Mouse (Mus musculus) heart, embryonic 12.5 days (tissue): ENCODE data around the gene Mau2. TPM values are rescaled to one million over a fixed set of nuclear protein-coding genes. Genes with fewer than 3 reads are reported as not detected.
"Not testable (repeated sequence)": the region's sequence is repeated elsewhere in the genome, so short reads cannot be mapped to it uniquely, and the experiment has no call there.

Experiments
- ATAC-seq: fragments of 200-750 bp; cut with Nextera tagmentation; 2 replicates; pipeline ENCODE4 v1.8.0; 2017; ENCODE audit warnings: moderate TSS enrichment, moderate library complexity; ENCODE audit not compliant: insufficient number of reproducible peaks, low FRiP score
- H3K27ac ChIP-seq: fragments of 300-500 bp; sonication (generic); 2 replicates; pipeline ENCODE4 v1.5.1; 2016; ENCODE audit warnings: mild to moderate bottlenecking, moderate library complexity; ENCODE audit not compliant: poor library complexity, severe bottlenecking
- H3K27me3 ChIP-seq: fragments of 300-500 bp; sonication (generic); replicated peaks from 2 replicates; pipeline ENCODE4 v1.6.1; 2016; ENCODE audit warnings: mild to moderate bottlenecking, moderate library complexity
- H3K36me3 ChIP-seq: fragments of 300-500 bp; sonication (generic); 2 replicates; pipeline ENCODE4 v1.6.1; 2016; ENCODE audit warnings: mild to moderate bottlenecking, moderate library complexity
- H3K4me1 ChIP-seq: fragments of 300-500 bp; sonication (generic); replicated peaks from 2 replicates; pipeline ENCODE4 v1.6.1; 2016; ENCODE audit warnings: mild to moderate bottlenecking
- H3K4me2 ChIP-seq: fragments of 300-500 bp; sonication (generic); 2 replicates; pipeline ENCODE4 v1.6.1; 2016; ENCODE audit warnings: mild to moderate bottlenecking, moderate library complexity
- H3K4me3 ChIP-seq: fragments of 300-500 bp; sonication (generic); 2 replicates; pipeline ENCODE4 v1.5.1; 2016; ENCODE audit warnings: mild to moderate bottlenecking
- H3K9ac ChIP-seq: fragments of 300-500 bp; sonication (generic); 2 replicates; pipeline ENCODE4 v1.6.1; 2016; ENCODE audit warnings: mild to moderate bottlenecking, moderate library complexity
- H3K9me3 ChIP-seq: fragments of 300-500 bp; sonication (generic); replicated peaks from 2 replicates; pipeline ENCODE4 v1.6.1; 2016; ENCODE audit warnings: mild to moderate bottlenecking, moderate library complexity
- WGBS: fragments of 180-500 bp; shearing (Covaris S2); methylation state at CpG from one replicate; pipeline ENCODE4 v1.1.7; 2016; 5-methylcytosine and 5-hydroxymethylcytosine counted together
- polyA plus RNA-seq: library from polyadenylated mRNA; unstranded; fragments of >200 nt; fragmentation: Nextera tagmentation; extraction: Ambion mirVana; gene quantifications from 2 replicates; pipeline ENCODE4 v1.2.1, GENCODE M21; 2016

The Mau2 gene
- polyA plus RNA-seq, 1 experiment from 2014 or later: 39.9 TPM

DNA sequence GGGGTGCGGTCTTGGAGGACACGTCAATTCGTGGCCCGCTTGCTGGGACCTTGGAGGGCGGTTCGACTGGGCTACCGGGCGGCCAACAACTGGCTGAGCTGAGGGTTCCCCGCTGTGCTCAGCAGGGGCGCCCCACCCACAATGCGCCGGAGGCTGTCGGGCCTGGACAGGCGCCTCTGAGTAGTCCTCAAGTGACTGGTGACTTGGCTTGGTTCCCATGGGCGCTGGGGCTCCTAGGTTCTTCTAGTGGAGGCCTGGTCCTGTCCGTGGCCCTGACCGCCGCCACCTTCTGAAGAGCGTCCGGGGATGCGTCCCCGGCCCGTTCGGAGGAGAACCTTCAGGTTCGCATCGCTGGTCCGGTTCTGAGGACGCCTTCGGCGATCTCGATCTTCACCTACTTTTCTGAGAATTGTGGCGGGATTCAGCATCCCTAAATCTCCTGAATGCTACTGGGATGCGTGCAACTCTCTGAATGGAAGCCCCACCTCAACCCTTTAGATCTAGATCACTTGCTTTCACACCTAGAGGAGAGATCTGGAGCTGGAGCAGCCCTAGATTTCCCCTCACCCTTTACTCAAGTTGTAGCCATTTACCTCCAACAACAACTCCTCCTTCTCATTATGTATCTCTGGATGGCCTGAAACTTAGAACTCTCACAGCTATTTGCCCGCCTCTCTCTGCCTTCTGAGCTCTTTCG, 45.8 kb downstream of the Mau2 start:
- H3K9me3 ChIP-seq: no peaks in the 10 kb centered on the region
- H3K36me3 ChIP-seq: 0 out of 2 replicates have a peak, but pooled peaks cover 8% of the 10 kb centered on the region
- H3K27me3 ChIP-seq: no peaks in the 10 kb centered on the region
- peak overlapping the region; percentile 93 for H3K4me3 ChIP-seq
- peak overlapping the region; percentile 83 for H3K9ac ChIP-seq
- WGBS: 3% methylated on average over 35 of the region's 35 CpGs
- peak overlapping the region; percentile 90 for H3K27ac ChIP-seq
- H3K4me1 ChIP-seq: peaks cover 36% of the 10 kb centered on the region
- peak overlapping the region; percentile 84 for H3K4me2 ChIP-seq
- ATAC-seq: no peak

DNA sequence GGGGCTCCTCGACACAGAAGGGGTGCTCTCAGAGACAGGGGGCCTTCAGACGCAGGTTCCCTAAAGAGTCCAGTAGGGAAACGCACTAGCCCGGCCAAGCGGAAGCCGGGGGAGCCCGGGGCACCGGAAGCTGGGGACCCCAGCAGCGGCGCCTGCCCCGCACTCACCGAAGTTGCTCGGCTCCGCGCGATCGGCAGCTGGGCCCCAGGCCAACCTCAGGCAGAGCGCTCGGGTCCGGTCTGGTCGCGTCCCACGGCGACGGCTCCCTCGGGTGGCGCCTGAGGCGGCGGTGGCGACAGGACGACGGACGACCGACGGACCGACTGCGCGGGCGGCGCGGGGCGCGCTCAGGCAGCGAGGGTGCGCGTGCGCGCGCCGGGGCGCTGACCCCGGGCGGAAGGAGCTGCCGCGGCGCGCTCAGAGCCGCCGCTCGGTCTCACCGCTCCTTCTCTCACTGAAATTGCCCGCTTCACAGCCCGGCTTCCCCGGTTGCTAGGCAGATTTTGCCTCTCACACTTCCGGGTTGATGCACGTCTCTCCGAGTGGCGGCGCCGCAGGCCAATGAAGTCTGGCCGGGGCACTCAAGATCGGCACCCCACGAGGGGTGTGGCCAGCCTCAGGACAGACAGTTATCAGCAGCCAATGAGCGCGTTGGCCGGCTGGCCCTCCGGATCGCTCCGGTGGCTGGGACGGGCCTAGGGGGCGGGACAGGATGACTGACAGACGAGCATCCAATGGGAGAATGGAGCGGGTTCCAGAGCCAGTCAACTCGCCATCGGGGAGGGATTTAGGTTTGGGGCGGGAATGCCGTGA, 46.6 kb downstream of the Mau2 start, which contains the start of gene Gatad2a:
Gene Gatad2a, minus strand, starts transcription at position 609 of the 813 bp plus-strand sequence.
- peaks cover 33% of the 10 kb centered on the region for H3K4me1 ChIP-seq
- H3K9ac ChIP-seq: peak within 1 kb of the TSS; percentile 91
- H3K27me3 ChIP-seq: no peaks in the 10 kb centered on the region
- ATAC-seq: peak; percentile 99
- WGBS: under 1% methylated on average over 85 of the region's 87 CpGs
- H3K4me2 ChIP-seq: peak within 1 kb of the TSS; percentile 84
- peak within 1 kb of the TSS; percentile 93 for H3K4me3 ChIP-seq
- H3K36me3 ChIP-seq: 0 out of 2 replicates have a peak, but pooled peaks cover 8% of the 10 kb centered on the region
- H3K27ac ChIP-seq: peak within 1 kb of the TSS; percentile 90
- H3K9me3 ChIP-seq: no peaks in the 10 kb centered on the region

DNA sequence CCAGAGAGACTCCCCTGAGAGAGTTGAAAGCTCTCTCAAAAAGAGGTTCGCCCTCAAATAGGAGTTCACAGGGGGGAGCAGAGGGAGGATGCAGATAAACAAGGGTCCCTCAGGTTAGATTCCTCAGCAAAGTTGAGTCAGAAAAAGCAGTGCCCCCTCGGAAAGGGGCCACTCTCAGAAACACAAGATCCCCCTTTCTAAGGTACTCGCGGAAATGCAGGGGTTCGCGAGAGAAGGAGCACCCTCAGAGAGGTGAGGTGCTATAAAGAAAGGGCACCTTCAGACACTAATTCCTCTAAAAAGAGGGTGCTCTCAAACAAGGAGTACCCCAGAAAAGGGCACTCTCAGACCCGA, 47.1 kb downstream of the Mau2 start:
- H3K4me3 ChIP-seq: peak overlapping the region; percentile 93
- peaks cover 30% of the 10 kb centered on the region for H3K4me1 ChIP-seq
- peak overlapping the region; percentile 88 for H3K27ac ChIP-seq
- WGBS: under 1% methylated on average over 7 of the region's 7 CpGs
- no peak for ATAC-seq
- peak overlapping the region; percentile 79 for H3K4me2 ChIP-seq
- peak overlapping the region; percentile 91 for H3K9ac ChIP-seq
- 0 out of 2 replicates have a peak, but pooled peaks cover 8% of the 10 kb centered on the region for H3K36me3 ChIP-seq
- no peaks in the 10 kb centered on the region for H3K9me3 ChIP-seq
- no peaks in the 10 kb centered on the region for H3K27me3 ChIP-seq

DNA sequence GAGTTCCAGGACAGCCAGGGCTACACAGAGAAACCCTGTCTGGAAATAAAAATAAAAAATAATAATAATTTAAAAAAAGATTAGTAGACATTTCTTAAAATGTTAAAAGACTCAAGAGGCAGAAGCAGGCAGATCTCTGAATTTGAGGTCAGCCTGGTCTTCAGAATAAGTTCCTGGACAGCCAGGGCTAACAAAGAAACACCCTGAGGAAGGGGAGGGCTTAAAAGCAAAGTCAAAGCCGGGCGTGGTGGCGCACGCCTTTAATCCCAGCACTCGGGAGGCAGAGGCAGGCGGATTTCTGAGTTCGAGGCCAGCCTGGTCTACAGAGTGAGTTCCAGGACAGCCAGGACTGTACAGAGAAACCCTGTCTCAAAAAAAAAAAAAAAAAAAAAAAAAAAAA, 53.6 kb downstream of the Mau2 start:
- H3K9me3 ChIP-seq, ATAC-seq, H3K4me2 ChIP-seq, H3K27me3 ChIP-seq, H3K9ac ChIP-seq, H3K36me3 ChIP-seq, H3K27ac ChIP-seq, H3K4me3 ChIP-seq: not testable (repeated sequence)
- WGBS: 94% methylated on average over 7 of the region's 7 CpGs
- peaks cover 17% of the 10 kb centered on the region for H3K4me1 ChIP-seq

DNA sequence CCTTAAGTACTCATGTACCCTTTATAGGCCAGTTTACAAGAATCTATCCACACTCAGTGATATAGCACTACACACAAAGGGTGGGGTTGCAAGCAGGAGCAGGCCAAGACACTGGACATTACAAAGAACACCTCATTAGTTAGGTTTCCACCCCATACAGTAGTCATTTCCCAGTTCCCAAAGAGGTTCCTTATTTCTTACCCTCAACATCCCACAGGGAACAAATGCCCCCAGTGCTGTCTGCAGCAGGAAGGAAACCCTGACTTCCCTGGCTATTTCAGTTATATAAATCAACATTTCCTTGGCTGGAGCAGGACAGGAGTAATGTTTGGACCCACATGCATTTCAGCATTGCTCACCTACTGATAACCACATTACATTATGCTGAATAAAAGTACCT, 54.8 kb downstream of the Mau2 start:
- ATAC-seq: no peak
- Histone ChIP-seq H3K36me3 (0 out of 2 replicates have a peak, but pooled peaks cover 6% of the 10 kb centered on the region), H3K4me3 (no peak overlapping the region), H3K27ac (no peak overlapping the region), H3K4me2 (no peak overlapping the region), H3K4me1 (peaks cover 9% of the 10 kb centered on the region), H3K9ac (no peak overlapping the region), H3K9me3 (no peaks in the 10 kb centered on the region), H3K27me3 (no peaks in the 10 kb centered on the region)

DNA sequence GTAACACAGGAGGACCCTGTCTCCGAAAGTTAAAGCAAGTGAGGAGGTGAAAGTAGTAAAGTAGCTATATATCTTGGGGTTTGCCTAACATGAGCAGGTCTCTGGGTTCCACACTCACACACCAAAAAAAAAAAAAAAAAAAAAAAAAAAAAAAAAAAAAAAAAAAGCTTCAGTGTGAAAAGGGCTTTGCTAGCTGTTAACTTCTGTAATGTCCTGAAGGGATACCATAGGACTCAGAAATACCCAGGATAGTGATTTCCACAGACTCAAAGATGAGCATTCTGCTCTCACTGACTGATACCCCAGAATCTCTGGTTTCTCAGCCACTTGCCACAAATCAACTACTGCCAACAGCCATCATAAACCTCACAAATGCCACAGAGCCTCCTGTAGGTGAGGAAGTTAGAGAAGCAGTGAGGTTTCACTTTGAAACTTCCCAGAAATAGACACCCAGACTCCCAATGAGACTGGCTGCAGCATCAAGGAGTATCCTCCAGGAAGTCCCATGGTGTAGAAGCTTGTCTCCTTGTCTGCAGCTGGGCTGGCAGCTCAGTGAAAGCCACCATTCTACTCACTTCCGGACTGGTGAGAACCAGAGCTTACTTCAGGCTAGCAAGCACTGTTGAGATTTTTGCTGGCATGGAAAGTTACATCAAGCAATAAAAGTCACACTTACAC, 57.5 kb downstream of the Mau2 start:
- WGBS: 74% methylated on average over 2 of the region's 2 CpGs
- Histone ChIP-seq H3K4me3 (no peak overlapping the region), H3K9ac (no peak overlapping the region), H3K4me1 (0 out of 2 replicates have a peak, but pooled peaks cover 4% of the 10 kb centered on the region), H3K36me3 (no peaks in the 10 kb centered on the region), H3K27me3 (no peaks in the 10 kb centered on the region), H3K4me2 (no peak overlapping the region), H3K27ac (no peak overlapping the region), H3K9me3 (no peaks in the 10 kb centered on the region)
- ATAC-seq: no peak

- Histone ChIP-seq H3K27me3 (no peaks in the 10 kb centered on the region), H3K4me3 (no peak overlapping the region), H3K9me3 (no peaks in the 10 kb centered on the region), H3K36me3 (no peaks in the 10 kb centered on the region), H3K4me1 (peaks cover 8% of the 10 kb centered on the region; the same call in 1 of the 2 replicates), H3K4me2 (no peak overlapping the region), H3K9ac (no peak overlapping the region), H3K27ac (no peak overlapping the region)
- no peak for ATAC-seq
- 94% methylated on average over 4 of the region's 4 CpGs for WGBS
These were observed 64.1 kb downstream of the Mau2 start for GRCm38 (mm10) chr8:69978456-69978855.

DNA sequence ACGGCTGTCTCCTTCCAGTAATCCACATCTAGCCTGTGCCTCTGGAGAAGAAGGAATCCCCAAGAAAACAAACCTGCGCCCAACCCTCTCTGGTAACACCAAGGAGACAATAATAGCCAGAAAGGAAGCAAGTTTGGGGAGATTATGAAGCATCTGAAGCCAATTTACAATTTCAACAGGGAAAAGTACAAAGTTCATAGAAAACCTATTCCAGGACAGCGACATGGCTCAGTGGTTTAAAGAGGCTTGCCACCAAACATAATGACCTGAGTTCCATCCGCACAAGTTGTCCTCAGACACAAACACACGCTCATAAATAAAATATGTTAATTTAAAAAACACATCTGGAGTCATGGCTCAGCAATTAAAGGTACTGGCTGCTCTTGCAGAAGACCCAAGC, 67.7 kb downstream of the Mau2 start:
- peak overlapping the region; percentile 86 for H3K27ac ChIP-seq
- no peak for ATAC-seq

DNA sequence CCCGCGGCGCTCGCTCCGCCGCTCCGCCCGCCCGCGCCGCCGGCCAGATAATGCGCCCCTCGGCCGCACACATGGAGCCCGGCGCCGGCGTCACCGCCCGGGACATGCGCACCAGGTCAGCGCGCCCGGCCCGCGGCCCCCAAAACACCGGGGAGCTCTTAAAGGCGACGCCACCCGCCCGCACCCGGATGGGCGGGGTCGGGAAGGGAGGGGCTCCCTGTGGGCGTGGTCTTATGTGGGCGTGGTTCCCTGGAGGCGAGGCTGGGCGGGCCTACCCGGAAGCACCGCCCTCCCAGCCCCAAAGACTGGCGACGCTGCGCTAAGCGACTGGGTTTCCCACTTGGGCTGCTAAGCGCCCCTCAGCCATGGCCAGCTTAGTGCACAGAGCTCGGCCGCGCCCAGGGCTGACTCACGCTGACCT, 68.3 kb downstream of the Mau2 start:
- Histone ChIP-seq H3K27me3 (no peaks in the 10 kb centered on the region), H3K4me3 (peak overlapping the region; percentile 97), H3K36me3 (no peaks in the 10 kb centered on the region), H3K4me2 (peak overlapping the region; percentile 78), H3K4me1 (peaks cover 50% of the 10 kb centered on the region), H3K9ac (peak overlapping the region; percentile 97), H3K27ac (peak overlapping the region; percentile 86), H3K9me3 (no peaks in the 10 kb centered on the region)
- WGBS: under 1% methylated on average over 47 of the region's 50 CpGs
- peak; percentile 96 for ATAC-seq

More for the DNA sequence above, 67.7 kb downstream of the Mau2 start:
- peak overlapping the region; percentile 97 for H3K9ac ChIP-seq
- 42% methylated on average over 5 of the region's 5 CpGs for WGBS
- no peaks in the 10 kb centered on the region for H3K27me3 ChIP-seq
- H3K9me3 ChIP-seq: no peaks in the 10 kb centered on the region
- H3K4me3 ChIP-seq: peak overlapping the region; percentile 97
- H3K4me2 ChIP-seq: peak overlapping the region; percentile 78
- H3K4me1 ChIP-seq: peaks cover 44% of the 10 kb centered on the region
- H3K36me3 ChIP-seq: no peaks in the 10 kb centered on the region

- Histone ChIP-seq H3K4me1 (peaks cover 54% of the 10 kb centered on the region), H3K36me3 (no peaks in the 10 kb centered on the region), H3K9ac (peak overlapping the region; percentile 97), H3K4me2 (peak overlapping the region; percentile 78), H3K27me3 (no peaks in the 10 kb centered on the region), H3K4me3 (peak overlapping the region; percentile 97), H3K27ac (peak overlapping the region; percentile 86), H3K9me3 (no peaks in the 10 kb centered on the region)
- peak; percentile 13; the same call in 1 of the 2 replicates for ATAC-seq
- WGBS: under 1% methylated on average over 56 of the region's 68 CpGs
These were observed 68.9 kb downstream of the Mau2 start for GRCm38 (mm10) chr8:69973442-69974161.
